8 mouse cellular contexts compared by ENCODE assay signal in the genomic region with DNA sequence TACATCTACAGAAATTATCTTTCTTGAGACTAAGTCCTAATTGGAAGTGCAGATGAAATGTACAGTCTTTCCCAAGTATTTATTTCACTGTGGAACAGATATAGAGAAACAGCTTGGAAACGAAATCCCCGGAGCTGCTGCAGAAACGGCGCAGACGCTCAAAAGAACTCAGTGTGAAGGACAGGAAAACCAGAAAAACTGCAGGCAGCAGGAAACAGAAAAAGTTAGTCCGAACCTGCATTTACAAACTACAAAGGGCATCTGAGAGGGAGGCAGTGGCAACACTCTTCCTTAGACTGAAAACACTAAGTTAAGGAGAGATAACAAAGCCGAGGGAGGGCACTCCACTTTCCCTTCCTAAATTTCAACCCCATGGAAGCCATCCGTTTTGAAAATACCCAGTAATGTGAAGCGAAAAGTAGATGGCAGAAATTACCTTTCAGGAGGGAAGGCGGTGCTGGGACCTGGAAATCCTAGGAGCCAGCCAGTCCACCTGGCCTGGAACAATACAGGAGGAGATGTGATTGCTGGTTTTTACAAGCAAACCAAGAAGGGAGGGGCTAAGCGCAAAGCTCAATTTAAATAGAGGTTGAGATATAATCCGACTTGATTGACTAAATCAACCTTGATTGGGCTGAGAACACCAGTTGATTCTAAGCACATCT. TPM values are rescaled to one million over a fixed set of nuclear protein-coding genes. Genes with fewer than 3 reads are reported as not detected.
DNase-seq lines count a peak whose midpoint lies in the region; ATAC-seq and TF ChIP-seq lines count a peak whose summit lies in the region.

No protein-coding gene starts in this region.

- H3K36me3 ChIP-seq in testis, adult 2 months (ENCODE audit: control insufficient read depth, insufficient read depth, low read length) = no peaks in the 10 kb centered on the region
- H3K36me3 ChIP-seq in limb, embryonic 12.5 days = no peaks in the 10 kb centered on the region
- no peaks in the 10 kb centered on the region for H3K36me3 ChIP-seq in stomach, embryonic 16.5 days (ENCODE audit: control insufficient read depth, insufficient read depth, low read length)

- no peak for TF ChIP-seq POLR2A in testis, adult 2 months (IDR thresholded peaks at IDR 0.05; ENCODE audit: control insufficient read depth, low read depth, low read length)

- no peak for ATAC-seq in limb, embryonic 12.5 days (ENCODE audit: insufficient number of reproducible peaks, insufficient read depth, low FRiP score, low TSS enrichment, low read depth)
- ATAC-seq in stomach, embryonic 16.5 days (ENCODE audit: insufficient read depth, low FRiP score) = no peak

- H3K4me1 ChIP-seq in testis, adult 2 months (ENCODE audit: control insufficient read depth, insufficient read depth, low read length) = peaks cover 24% of the 10 kb centered on the region
- peaks cover 16% of the 10 kb centered on the region for H3K4me1 ChIP-seq in limb, embryonic 12.5 days (replicated peaks)
- H3K4me1 ChIP-seq in stomach, embryonic 16.5 days (ENCODE audit: control insufficient read depth, insufficient read depth, low read length) = peaks cover 19% of the 10 kb centered on the region

- DNase-seq in gastrocnemius, adult 2 months = peak; percentile 4
- no peak for DNase-seq in gastrocnemius, adult 8-10 months (ENCODE audit: low spot score in 2 of 2)
- no peak for DNase-seq in testis, postnatal 14 days (ENCODE audit: low spot score)
- DNase-seq in yolk sac, embryonic 10.5 days (ENCODE audit: low spot score) = no peak
- no peak for DNase-seq in left cerebral cortex, postnatal 36 days (ENCODE audit: low spot score in 2 of 2)

- peak overlapping the region; percentile 84 for H3K27ac ChIP-seq in gastrocnemius, adult 2 months
- peak overlapping the region; percentile 75 for H3K27ac ChIP-seq in testis, adult 2 months (ENCODE audit: control insufficient read depth, insufficient read depth, low read depth, low read length)
- peak overlapping the region; percentile 85; the same call in 1 of the 2 replicates for H3K27ac ChIP-seq in limb, embryonic 12.5 days
- H3K27ac ChIP-seq in stomach, embryonic 16.5 days (ENCODE audit: low read length) = peak overlapping the region; percentile 93

- peak overlapping the region; percentile 95 for H3K4me3 ChIP-seq in gastrocnemius, adult 2 months
- H3K4me3 ChIP-seq in testis, adult 2 months (ENCODE audit: control insufficient read depth, low read depth, low read length) = peak overlapping the region; percentile 81
- peak overlapping the region; percentile 45 for H3K4me3 ChIP-seq in limb, embryonic 12.5 days (replicated peaks)
- peak overlapping the region; percentile 58 for H3K4me3 ChIP-seq in stomach, embryonic 16.5 days (replicated peaks; ENCODE audit: low read length)

- H3K27me3 ChIP-seq in testis, adult 2 months (ENCODE audit: control insufficient read depth, insufficient read depth, low read length) = no peaks in the 10 kb centered on the region
- H3K27me3 ChIP-seq in limb, embryonic 12.5 days = no peaks in the 10 kb centered on the region
- H3K27me3 ChIP-seq in stomach, embryonic 16.5 days (ENCODE audit: control insufficient read depth, insufficient read depth, low read length) = no peaks in the 10 kb centered on the region

- whole genome bisulfite sequencing in limb, embryonic 12.5 days = 14% methylated on average over 12 of the region's 12 CpGs
- WGBS in stomach, embryonic 16.5 days = 21% methylated on average over 12 of the region's 12 CpGs

- no peaks in the 10 kb centered on the region for H3K9me3 ChIP-seq in limb, embryonic 12.5 days
- no peaks in the 10 kb centered on the region for H3K9me3 ChIP-seq in stomach, embryonic 16.5 days (replicated peaks; ENCODE audit: control insufficient read depth, low read length)

- H3K4me2 ChIP-seq in limb, embryonic 12.5 days = peak overlapping the region; percentile 62
- H3K4me2 ChIP-seq in stomach, embryonic 16.5 days (ENCODE audit: low read depth, low read length) = peak overlapping the region; percentile 78

- H3K9ac ChIP-seq in limb, embryonic 12.5 days (replicated peaks) = no peak overlapping the region
- H3K9ac ChIP-seq in stomach, embryonic 16.5 days (ENCODE audit: low read length) = peak overlapping the region; percentile 74

- intact Hi-C loops in gastrocnemius, adult 2 months (cut with DNase I) = no loop called here
- intact Hi-C loops in left cerebral cortex, postnatal 36 days (cut with DNase I) = loop anchor here (5.0 kb wide), 1 partner anchor 48 kb away; no protein-coding TSS in a partner anchor

- no peak for TF ChIP-seq CTCF in gastrocnemius, adult 2 months (IDR thresholded peaks at IDR 0.05)
- TF ChIP-seq CTCF in testis, adult 2 months (IDR thresholded peaks at IDR 0.05; ENCODE audit: control insufficient read depth, insufficient read depth, insufficient replicate concordance, low read depth, low read length) = no peak

RNA-seq across cellular contexts. Expression of gene Zfp217, which starts 13.7 kb away (rescaled TPM):
- total RNA-seq in gastrocnemius, adult 2 months (2021) = 1 to 10 TPM; 5.6 to 8.1 TPM
- 1 to 10 TPM; 5.9 to 7.5 (median 6.7) TPM for total RNA-seq in gastrocnemius, adult 8-10 months (2022)
- polyA plus RNA-seq in testis, adult 2 months (2012; rRNA removed) = 74.6 and 80.0 TPM in 2 replicates
- polyA plus RNA-seq in limb, embryonic 12.5 days (2016; fragmentation: Nextera tagmentation; extraction: Ambion mirVana) = 5.0 and 5.1 TPM in 2 replicates
- 3.0 and 3.2 TPM in 2 replicates for polyA plus RNA-seq in stomach, embryonic 16.5 days (2015; fragmentation: Nextera tagmentation; extraction: Ambion mirVana)
- 1 to 10 TPM; 2.6 to 2.7 TPM for total RNA-seq in left cerebral cortex, postnatal 36 days (2021)

Comparison
In these comparisons a context has a peak if more than half of its experiments do, and no peak if none do; other contexts are left out.
1. H3K4me3 ChIP-seq: peak in every context shown above with its lines; median percentile 95 in gastrocnemius, adult 2 months; 81 in testis, adult 2 months; 58 in stomach, embryonic 16.5 days; 45 in limb, embryonic 12.5 days.